Mouse (Mus musculus) Patski (cell line): Measurements from ENCODE around the gene Cpa5. TPM values are rescaled to one million over a fixed set of nuclear protein-coding genes. Genes with fewer than 3 reads are reported as not detected.

Experiments
- ATAC-seq: fragments of 100-300 bp; one replicate; pipeline ENCODE4 v1.8.0; 2021
- CTCF ChIA-PET: fragments of 350-600 bp; sonication (Branson Sonifier 250); formaldehyde crosslinking; loops from one replicate; lab custom pipeline; 2022; ENCODE audit warnings: inconsistent platforms; lab: Charles Lee
- POLR2A ChIA-PET: fragments of 350-600 bp; sonication (Branson Sonifier 250); formaldehyde crosslinking; loops from one replicate; lab custom pipeline; 2022; ENCODE audit warnings: antibody characterized with exemption, inconsistent platforms; lab: Charles Lee
- DNase-seq: peaks from one replicate; pipeline ENCODE4 v3.0.0-alpha.2; 2011; ENCODE audit warnings: low read depth, low spot score
- H3K27me3 ChIP-seq: fragments of 371-371 bp; one replicate; pipeline ENCODE4 v1.5.1; 2021
- CTCF ChIP-seq: fragments of 100-300 bp; IDR thresholded peaks from one replicate; pipeline ENCODE4 v1.5.1; 2021
- in situ Hi-C: fragments of 300-500 bp; cut with MboI; formaldehyde crosslinking; loops from 3 replicates; pipeline ENCODE4 v1.11.1; 2018; ENCODE audit warnings: low pct_unique_long_range_greater_than_20kb, mixed read lengths
- polyA plus RNA-seq: library from polyadenylated mRNA; unstranded; gene quantifications from one replicate; pipeline ENCODE4 v1.2.3, GENCODE M21; 2021

The Cpa5 gene
- polyA plus RNA-seq, 1 experiment from 2014 or later: 0.09 TPM

DNA sequence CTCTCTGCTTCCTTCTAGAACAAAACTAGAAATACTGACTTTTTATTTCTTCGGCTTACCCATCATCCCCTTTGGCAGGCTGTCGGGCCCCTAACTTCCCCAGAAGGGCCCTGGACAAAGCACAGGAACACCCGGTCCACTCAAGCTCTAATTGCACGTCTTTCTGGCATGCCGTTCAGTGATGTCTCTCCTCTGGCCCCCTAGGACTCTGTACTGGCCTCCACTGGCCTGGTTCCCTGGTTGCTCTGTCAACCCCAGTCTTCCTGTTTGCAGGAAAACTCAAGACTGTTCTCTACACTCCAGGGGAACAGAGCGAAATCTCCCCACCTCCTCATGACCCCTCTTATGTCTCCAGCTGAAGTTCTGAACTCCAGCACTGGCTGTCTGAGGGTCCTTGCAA lies 7.9 kb downstream of the Cpa5 start:
- peaks cover under 1% of the 10 kb centered on the region for H3K27me3 ChIP-seq
- ChIA-PET POLR2A (interaction anchor here (0.7 kb wide), 1 partner anchor 13 kb away, joined by 3 read pairs; no protein-coding TSS in a partner anchor), CTCF (no interaction called here)
- DNase-seq (no peak), ATAC-seq (no peak)
- no peak for TF ChIP-seq CTCF
- in situ Hi-C loops: no loop called here

DNA sequence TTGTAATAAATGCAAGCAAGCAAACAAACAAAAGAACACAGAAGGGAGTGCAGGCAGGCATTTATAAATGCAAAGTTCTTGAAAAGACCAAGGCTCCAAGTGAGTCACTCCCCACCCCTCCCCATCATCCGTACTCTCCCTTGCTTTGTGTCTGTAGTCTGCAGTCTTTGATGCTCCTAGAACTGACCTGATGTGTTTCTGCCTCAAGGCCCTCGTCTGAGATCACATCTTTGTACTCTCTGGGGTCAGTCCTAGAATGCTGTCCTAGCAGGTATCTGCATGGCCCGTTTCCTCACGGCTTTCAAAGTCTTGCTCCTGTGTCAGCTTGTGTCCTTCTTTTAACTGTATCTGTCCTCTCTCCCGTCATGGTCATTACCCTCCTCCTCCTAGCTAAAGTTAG lies 8.8 kb downstream of the Cpa5 start:
- CTCF ChIA-PET: interaction anchor here (0.6 kb wide), 1 partner anchor 13 kb away, joined by 3 read pairs; no protein-coding TSS in a partner anchor
- in situ Hi-C loops: no loop called here
- POLR2A ChIA-PET: no interaction called here
- ATAC-seq (no peak), DNase-seq (no peak)
- peaks cover 5% of the 10 kb centered on the region for H3K27me3 ChIP-seq
- no peak for TF ChIP-seq CTCF

DNA sequence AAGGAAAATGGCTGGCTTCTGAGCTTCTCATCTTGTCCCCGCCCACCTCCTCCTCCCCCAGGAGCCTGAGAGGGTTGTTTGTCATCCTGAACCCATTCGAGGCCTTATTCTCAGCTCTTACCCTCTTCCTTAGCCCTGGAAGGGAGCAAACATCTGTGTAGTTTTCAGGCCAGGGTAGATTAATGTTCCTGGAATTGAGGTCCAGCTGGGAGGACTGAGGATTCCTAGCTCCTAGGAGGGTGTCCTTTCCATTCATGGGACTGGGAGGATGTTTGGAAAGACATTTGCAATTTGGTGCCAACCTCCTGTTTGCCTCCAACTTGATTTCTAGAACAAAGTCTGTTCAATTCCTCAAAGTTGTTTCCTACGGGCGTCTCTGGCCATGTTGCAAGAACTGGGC lies 9.8 kb downstream of the Cpa5 start:
- no peak for DNase-seq
- TF ChIP-seq CTCF: no peak
- POLR2A ChIA-PET: no interaction called here

DNA sequence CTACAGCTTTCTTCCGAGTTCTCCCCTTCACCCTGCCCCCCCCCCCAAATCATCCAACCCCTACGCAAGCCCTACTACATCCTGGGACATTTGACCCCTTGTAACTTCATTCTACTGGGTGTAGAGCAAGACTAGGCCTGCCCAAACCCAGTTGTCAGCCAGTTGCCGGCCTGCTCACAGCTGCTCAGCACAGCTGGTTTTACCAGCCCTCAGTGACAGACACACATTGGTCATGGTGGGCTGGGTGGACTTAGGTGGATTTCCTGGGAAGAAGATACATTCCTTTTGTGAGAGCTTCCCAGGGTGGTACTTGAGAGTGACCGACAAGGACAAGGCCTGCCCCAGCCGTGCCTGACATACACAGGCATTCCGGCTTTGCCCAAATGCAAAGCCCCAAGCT lies 10.2 kb downstream of the Cpa5 start:
- peaks cover 5% of the 10 kb centered on the region for H3K27me3 ChIP-seq
- ATAC-seq (no peak), DNase-seq (no peak)
- ChIA-PET CTCF (no interaction called here), POLR2A (no interaction called here)
- no peak for TF ChIP-seq CTCF
- in situ Hi-C loops: no loop called here

More for the DNA sequence above, 9.8 kb downstream of the Cpa5 start:
- CTCF ChIA-PET: no interaction called here
- no peak for ATAC-seq
- in situ Hi-C loops: no loop called here
- H3K27me3 ChIP-seq: peaks cover 5% of the 10 kb centered on the region

DNA sequence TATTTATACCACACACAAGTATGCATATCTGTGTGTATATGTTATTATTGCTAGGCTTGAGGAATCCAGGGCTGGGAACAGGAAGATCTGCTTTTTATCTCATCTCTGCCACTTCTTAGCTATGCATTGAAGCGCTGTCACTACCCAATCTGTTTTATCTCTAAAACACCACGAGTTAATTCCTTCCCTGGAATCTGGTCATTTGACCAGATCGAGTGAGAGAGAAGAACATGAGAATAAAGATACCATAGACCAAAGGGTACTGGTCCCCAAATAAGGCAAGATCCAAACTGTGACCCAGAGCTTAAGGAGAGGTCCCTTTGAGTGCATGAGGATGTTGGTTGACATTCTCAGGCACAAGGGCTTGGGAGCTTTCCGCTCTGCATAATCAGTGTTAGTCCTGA lies 11.2 kb downstream of the Cpa5 start:
- in situ Hi-C loops: no loop called here
- CTCF ChIA-PET: interaction anchor here (1.5 to 1.6 kb wide), 2 partner anchors 19 to 24 kb away, joined by 3 to 4 read pairs; no protein-coding TSS in a partner anchor
- peaks cover 5% of the 10 kb centered on the region for H3K27me3 ChIP-seq
- TF ChIP-seq CTCF: no peak
- POLR2A ChIA-PET: no interaction called here
- no peak for ATAC-seq
- DNase-seq: no peak

DNA sequence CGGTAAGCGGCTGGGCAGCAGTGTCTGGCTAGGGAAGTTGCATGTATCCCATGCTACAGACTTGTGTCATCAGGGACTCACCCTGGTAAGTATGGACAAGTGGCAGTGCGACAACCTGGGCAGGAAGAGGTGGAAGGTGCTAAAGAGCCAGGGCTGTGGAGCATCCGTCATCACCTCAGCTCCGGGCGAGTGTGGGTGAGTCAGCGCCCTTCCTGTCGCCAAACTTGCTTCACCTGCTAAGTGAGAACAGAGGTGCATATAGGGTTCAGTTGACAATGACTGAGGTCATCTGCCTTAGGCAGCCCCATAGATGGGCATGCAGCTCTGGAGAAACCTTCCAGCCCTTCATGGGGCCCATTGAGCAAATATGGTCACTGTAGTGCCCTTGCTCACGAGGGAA lies 14.0 kb downstream of the Cpa5 start:
- ChIA-PET POLR2A (no interaction called here), CTCF (no interaction called here)
- peaks cover 5% of the 10 kb centered on the region for H3K27me3 ChIP-seq
- no peak for TF ChIP-seq CTCF
- ATAC-seq: no peak
- in situ Hi-C loops: no loop called here
- DNase-seq: no peak

DNA sequence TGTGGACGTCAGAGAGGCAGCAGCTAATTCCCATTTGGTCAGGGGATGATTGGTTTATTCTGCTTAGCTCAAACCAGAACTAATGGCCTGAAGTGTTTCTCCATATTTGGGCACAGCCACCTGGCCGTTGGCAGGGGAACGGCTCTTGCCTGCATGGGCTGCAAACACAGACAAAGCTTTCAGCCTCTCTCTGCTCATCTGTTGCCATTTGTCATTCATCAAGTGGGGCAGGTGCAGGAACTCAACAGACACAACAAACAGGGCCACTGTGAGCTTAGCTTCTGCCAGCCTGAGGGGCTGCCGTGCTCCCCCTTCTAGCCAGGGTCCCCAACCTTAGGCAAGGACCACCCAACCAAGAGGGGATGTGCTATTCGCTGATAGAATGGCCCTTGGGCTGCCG lies 17.3 kb downstream of the Cpa5 start:
- ChIA-PET POLR2A (no interaction called here), CTCF (no interaction called here)
- in situ Hi-C loops: no loop called here
- no peak for DNase-seq
- H3K27me3 ChIP-seq: peaks cover 5% of the 10 kb centered on the region
- ATAC-seq: no peak
- TF ChIP-seq CTCF: no peak

DNA sequence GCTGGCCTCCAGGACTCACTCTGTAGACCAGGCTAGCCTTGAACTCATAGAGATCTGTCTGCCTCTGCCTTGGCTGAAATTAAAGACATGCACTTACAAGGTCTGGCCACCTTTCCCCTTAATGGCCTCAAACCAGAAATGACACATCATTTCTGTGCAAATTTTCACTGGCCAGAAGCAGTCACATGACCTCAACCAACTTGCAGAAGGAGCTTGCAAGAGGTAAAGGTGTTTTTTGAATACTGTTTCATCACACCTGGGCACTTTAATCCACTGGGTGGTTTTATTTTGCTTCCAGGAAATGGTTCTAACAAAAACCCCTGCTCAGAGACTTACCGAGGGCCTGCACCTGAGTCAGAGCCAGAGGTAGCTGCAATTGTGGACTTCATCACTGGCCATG lies 19.2 kb downstream of the Cpa5 start:
- DNase-seq: no peak
- in situ Hi-C loops: no loop called here
- ATAC-seq: no peak
- ChIA-PET CTCF (no interaction called here), POLR2A (no interaction called here)
- H3K27me3 ChIP-seq: no peaks in the 10 kb centered on the region
- no peak for TF ChIP-seq CTCF

DNA sequence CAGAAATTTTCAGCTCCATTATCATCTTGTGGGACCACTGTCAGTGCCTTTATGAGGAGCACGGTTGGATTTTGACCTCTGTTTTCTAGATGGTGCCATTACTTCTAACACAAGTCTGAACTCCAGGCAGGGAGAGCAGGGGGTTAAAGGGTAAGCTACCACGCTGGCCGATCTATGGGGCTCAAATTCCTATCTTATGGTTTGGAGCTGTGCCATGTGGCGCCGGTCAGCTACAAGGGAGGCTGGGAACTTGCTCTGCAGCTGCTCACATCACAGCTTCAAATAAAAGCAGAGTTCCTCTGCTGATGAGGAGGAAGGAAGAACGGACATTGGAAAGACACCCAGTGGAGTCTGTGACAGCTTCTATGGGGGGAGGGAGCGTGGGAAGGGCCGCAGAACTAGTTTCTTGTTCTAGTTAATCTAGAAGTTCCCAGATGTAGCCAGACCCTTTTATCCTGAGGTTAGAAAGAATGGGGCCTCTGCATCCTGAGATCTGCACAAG lies 24.6 kb downstream of the Cpa5 start:
- ChIA-PET POLR2A (interaction anchor here (1.1 kb wide), 1 partner anchor 22 kb away, joined by 6 read pairs; no protein-coding TSS in a partner anchor), CTCF (interaction anchor here (1.5 kb wide), 1 partner anchor 10 kb away, joined by 3 read pairs; no protein-coding TSS in a partner anchor)
- ATAC-seq (no peak), DNase-seq (no peak)
- no peak for TF ChIP-seq CTCF
- in situ Hi-C loops: no loop called here
- H3K27me3 ChIP-seq: no peaks in the 10 kb centered on the region

DNA sequence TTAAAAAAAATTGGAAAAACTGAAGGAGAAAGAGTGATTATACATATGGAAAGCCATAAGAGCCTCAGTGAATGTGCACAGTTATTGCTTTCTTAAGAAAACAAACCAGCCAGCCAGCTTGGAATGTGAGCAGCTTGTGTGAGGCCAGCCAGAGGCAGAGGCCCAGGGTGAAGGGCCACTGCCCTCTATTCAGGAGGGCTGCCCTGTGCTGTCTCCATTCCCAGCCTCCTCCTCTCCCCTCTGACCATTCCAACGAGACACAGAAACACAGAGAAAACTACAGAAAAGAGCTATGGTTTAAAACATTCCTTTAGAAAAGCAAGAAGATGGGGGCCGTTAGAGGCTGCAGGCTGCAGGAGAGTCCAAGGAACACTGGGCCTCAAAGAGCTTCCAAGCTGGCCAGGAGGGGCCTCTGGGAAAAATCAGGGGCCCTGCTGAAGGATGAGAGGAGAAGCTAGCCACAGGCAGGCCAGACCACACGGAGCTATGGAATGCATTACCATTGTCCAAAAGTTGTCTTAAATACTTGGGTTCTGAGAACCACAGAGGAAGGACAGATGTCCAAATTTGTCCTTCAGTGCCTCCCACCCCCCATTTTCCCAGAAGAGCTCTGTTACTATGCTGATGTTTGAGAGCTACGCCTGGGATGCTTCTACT lies 25.5 kb downstream of the Cpa5 start:
- ATAC-seq: no peak
- POLR2A ChIA-PET: interaction anchor here (0.7 to 1.1 kb wide), 2 partner anchors 21 to 107 kb away, joined by 3 to 6 read pairs; no protein-coding TSS in a partner anchor
- DNase-seq: no peak
- CTCF ChIA-PET: interaction anchor here (1.5 kb wide), 1 partner anchor 9 kb away, joined by 3 read pairs; no protein-coding TSS in a partner anchor
- in situ Hi-C loops: no loop called here
- TF ChIP-seq CTCF: no peak
- no peaks in the 10 kb centered on the region for H3K27me3 ChIP-seq

DNA sequence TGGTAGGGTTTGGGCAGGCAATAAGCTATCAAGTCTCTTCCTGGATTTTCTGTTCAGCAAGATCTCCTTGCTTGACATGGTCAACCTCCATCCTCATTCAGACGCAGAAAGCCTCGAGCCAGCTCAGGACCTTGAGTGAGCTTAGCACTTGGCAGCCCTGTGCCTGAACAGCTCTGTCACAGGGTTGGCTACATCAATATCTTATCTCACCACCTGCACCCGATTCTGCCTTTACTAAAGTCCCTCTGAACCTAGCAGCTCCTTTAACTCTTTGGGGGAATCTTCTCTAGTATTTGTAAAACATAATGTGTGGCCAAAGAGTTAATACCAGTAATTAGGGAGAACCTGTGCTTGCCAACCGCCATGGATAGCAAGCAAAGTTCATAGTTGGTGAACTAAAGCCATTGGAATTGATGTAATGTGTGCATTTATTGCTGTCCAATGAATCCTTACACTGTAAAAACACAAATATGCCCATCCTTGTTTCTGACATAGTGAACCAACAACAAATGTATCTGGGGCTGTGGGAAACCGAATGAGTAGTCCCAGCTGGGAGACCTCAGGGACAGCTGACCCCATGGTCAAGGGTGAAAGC lies 28.0 kb downstream of the Cpa5 start, which contains the start of gene Cpa1:
Gene Cpa1 (plus strand): TSS at position 545 of the 595 bp plus-strand sequence.
- in situ Hi-C loops: no loop called here
- CTCF ChIA-PET: no interaction called here
- ATAC-seq (no peak), DNase-seq (no peak)
- POLR2A ChIA-PET: interaction anchor here (0.6 kb wide), 1 partner anchor 21 kb away, joined by 3 read pairs; no protein-coding TSS in a partner anchor
- TF ChIP-seq CTCF: no peak
- H3K27me3 ChIP-seq: no peaks in the 10 kb centered on the region
